Mouse (Mus musculus): ENCODE measurements at regions not wholly inside any gene's neighbourhood (a gene's known extent, or its start where the extent isn't known, plus 50 kb on each side); places are given as distances from the start of the nearest gene placed in this dataset.

DNA sequence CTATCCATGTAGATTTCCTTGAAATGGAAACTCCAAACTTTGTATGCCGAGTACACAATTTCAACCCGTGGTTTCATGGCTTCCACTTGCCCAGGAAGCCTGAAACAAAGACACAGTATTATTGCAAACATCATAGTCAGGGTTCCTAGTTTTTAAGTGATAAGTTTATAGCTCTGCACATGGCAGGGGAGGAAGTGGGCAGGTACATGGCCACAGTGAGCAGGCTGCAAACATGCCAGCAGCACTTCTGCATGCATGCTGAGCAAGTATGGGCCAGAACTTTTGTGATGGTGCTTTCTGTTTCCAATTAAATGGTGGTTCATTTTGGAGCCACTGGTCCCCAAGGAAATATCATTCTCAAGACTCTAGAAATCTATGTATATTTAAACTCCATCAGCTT, 431.7 kb upstream of the Vrk2 start:
- WGBS, result 89% methylated on average over 2 of the region's 2 CpGs
- no peak for ATAC-seq

GRCm38 (mm10) chr11:26996292-26997099, 402.7 kb upstream of the Vrk2 start:
- no peak overlapping the region for H3K9ac ChIP-seq (ENCODE audit: low read length)
- ATAC-seq (peak; percentile 74), DNase-seq (ENCODE audit: low spot score) (peak; percentile 83)
- no peaks in the 10 kb centered on the region for H3K36me3 ChIP-seq (ENCODE audit: control insufficient read depth, insufficient read depth, low read length)
- H3K9me3 ChIP-seq (replicated peaks; ENCODE audit: control insufficient read depth, low read length), result no peaks in the 10 kb centered on the region
- H3K4me2 ChIP-seq (ENCODE audit: low read length), result no peak overlapping the region
- WGBS, result 22% methylated on average over 3 of the region's 3 CpGs
- no peaks in the 10 kb centered on the region for H3K4me1 ChIP-seq (ENCODE audit: control insufficient read depth, insufficient read depth, low read length)
- H3K27me3 ChIP-seq (replicated peaks; ENCODE audit: control insufficient read depth, insufficient read depth, low read length), result no peaks in the 10 kb centered on the region
- no peak overlapping the region for H3K4me3 ChIP-seq (ENCODE audit: low read depth, low read length)
- no peak overlapping the region for H3K27ac ChIP-seq (ENCODE audit: low read depth, low read length)

More for the DNA sequence above, 431.7 kb upstream of the Vrk2 start:
- Histone ChIP-seq H3K9ac (ENCODE audit: low read length) (no peak overlapping the region), H3K9me3 (replicated peaks; ENCODE audit: control insufficient read depth, low read length) (no peaks in the 10 kb centered on the region), H3K4me1 (ENCODE audit: control insufficient read depth, insufficient read depth, low read length) (no peaks in the 10 kb centered on the region), H3K4me2 (ENCODE audit: low read length) (no peak overlapping the region), H3K4me3 (ENCODE audit: low read depth, low read length) (no peak overlapping the region), H3K27me3 (replicated peaks; ENCODE audit: control insufficient read depth, insufficient read depth, low read length) (no peaks in the 10 kb centered on the region), H3K36me3 (ENCODE audit: control insufficient read depth, insufficient read depth, low read length) (no peaks in the 10 kb centered on the region), H3K27ac (ENCODE audit: low read depth, low read length) (no peak overlapping the region)
- no peak for DNase-seq (ENCODE audit: low spot score)

GRCm38 (mm10) chr11:26981216-26981615, 387.4 kb upstream of the Vrk2 start:
- Histone ChIP-seq H3K36me3 (ENCODE audit: control insufficient read depth, insufficient read depth, low read length) (no peaks in the 10 kb centered on the region), H3K4me3 (ENCODE audit: low read depth, low read length) (no peak overlapping the region), H3K9ac (ENCODE audit: low read length) (no peak overlapping the region), H3K4me2 (ENCODE audit: low read length) (no peak overlapping the region), H3K9me3 (replicated peaks; ENCODE audit: control insufficient read depth, low read length) (no peaks in the 10 kb centered on the region), H3K4me1 (ENCODE audit: control insufficient read depth, insufficient read depth, low read length) (no peaks in the 10 kb centered on the region), H3K27me3 (replicated peaks; ENCODE audit: control insufficient read depth, insufficient read depth, low read length) (no peaks in the 10 kb centered on the region), H3K27ac (ENCODE audit: low read depth, low read length) (no peak overlapping the region)
- DNase-seq (ENCODE audit: low spot score) (peak; percentile 25), ATAC-seq (no peak)
- WGBS, result 60% methylated on average over 7 of the region's 7 CpGs

GRCm38 (mm10) chr11:26972533-26973081, 378.8 kb upstream of the Vrk2 start:
- DNase-seq (ENCODE audit: low spot score) (no peak), ATAC-seq (no peak)
- H3K4me3 ChIP-seq (ENCODE audit: low read depth, low read length), result no peak overlapping the region
- no peaks in the 10 kb centered on the region for H3K9me3 ChIP-seq (replicated peaks; ENCODE audit: control insufficient read depth, low read length)
- no peaks in the 10 kb centered on the region for H3K4me1 ChIP-seq (ENCODE audit: control insufficient read depth, insufficient read depth, low read length)
- no peaks in the 10 kb centered on the region for H3K36me3 ChIP-seq (ENCODE audit: control insufficient read depth, insufficient read depth, low read length)
- H3K9ac ChIP-seq (ENCODE audit: low read length), result no peak overlapping the region
- no peak overlapping the region for H3K27ac ChIP-seq (ENCODE audit: low read depth, low read length)
- 82% methylated on average over 8 of the region's 8 CpGs for WGBS
- no peak overlapping the region for H3K4me2 ChIP-seq (ENCODE audit: low read length)
- no peaks in the 10 kb centered on the region for H3K27me3 ChIP-seq (replicated peaks; ENCODE audit: control insufficient read depth, insufficient read depth, low read length)

GRCm38 (mm10) chr11:26971161-26971560, 377.4 kb upstream of the Vrk2 start:
- Histone ChIP-seq H3K36me3 (ENCODE audit: control insufficient read depth, insufficient read depth, low read length) (no peaks in the 10 kb centered on the region), H3K9ac (ENCODE audit: low read length) (no peak overlapping the region), H3K27me3 (replicated peaks; ENCODE audit: control insufficient read depth, insufficient read depth, low read length) (no peaks in the 10 kb centered on the region), H3K9me3 (replicated peaks; ENCODE audit: control insufficient read depth, low read length) (no peaks in the 10 kb centered on the region), H3K4me2 (ENCODE audit: low read length) (no peak overlapping the region), H3K27ac (ENCODE audit: low read depth, low read length) (no peak overlapping the region), H3K4me1 (ENCODE audit: control insufficient read depth, insufficient read depth, low read length) (no peaks in the 10 kb centered on the region), H3K4me3 (ENCODE audit: low read depth, low read length) (no peak overlapping the region)
- DNase-seq (ENCODE audit: low spot score), result no peak
- WGBS, result 57% methylated on average over 2 of the region's 2 CpGs
- ATAC-seq, result no peak

GRCm38 (mm10) chr11:26967427-26967826, 373.6 kb upstream of the Vrk2 start:
- Histone ChIP-seq H3K9ac (ENCODE audit: low read length) (no peak overlapping the region), H3K27ac (ENCODE audit: low read depth, low read length) (no peak overlapping the region), H3K4me2 (ENCODE audit: low read length) (no peak overlapping the region), H3K36me3 (ENCODE audit: control insufficient read depth, insufficient read depth, low read length) (no peaks in the 10 kb centered on the region), H3K4me1 (ENCODE audit: control insufficient read depth, insufficient read depth, low read length) (peaks cover 7% of the 10 kb centered on the region; the same call in 1 of the 2 replicates), H3K9me3 (replicated peaks; ENCODE audit: control insufficient read depth, low read length) (no peaks in the 10 kb centered on the region), H3K4me3 (ENCODE audit: low read depth, low read length) (no peak overlapping the region), H3K27me3 (replicated peaks; ENCODE audit: control insufficient read depth, insufficient read depth, low read length) (no peaks in the 10 kb centered on the region)
- WGBS, result 85% methylated on average over 4 of the region's 4 CpGs
- DNase-seq (ENCODE audit: low spot score) (no peak), ATAC-seq (no peak)

DNA sequence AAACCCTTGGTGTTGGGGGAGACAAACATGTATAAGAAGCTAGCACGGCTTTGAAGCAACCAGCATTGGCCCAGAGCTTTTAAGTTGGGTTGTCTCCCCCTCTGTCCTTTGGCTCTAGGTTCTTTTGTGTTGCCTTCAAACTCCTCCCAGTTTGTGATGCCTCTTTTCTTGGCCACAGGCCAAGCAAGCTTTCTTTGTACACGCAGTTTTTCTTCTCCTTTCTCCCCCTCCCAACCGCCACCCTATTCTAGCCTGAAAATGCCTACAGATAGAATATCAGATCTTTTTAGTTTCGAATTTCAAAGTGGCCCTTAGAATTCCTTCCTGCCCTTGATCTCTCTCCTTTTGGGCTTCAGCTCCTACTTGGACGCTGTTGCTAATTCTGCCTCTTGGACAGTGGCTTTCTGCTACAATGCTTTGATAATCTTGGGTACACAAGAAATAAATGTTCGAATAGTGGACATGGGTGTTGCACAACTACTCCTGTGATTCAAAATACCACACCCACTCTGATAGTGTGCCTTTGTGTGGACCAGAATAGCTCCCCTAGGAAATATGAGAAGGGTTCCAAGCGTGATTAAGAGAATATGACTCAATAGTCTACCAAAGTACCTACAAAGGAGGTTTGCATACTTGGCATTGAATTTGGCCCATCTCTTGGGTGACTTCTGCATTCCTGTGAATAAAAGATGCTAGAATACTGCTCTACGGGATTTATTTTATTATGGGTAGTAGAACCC, 369.3 kb upstream of the Vrk2 start:
- H3K27me3 ChIP-seq (replicated peaks; ENCODE audit: control insufficient read depth, insufficient read depth, low read length), result no peaks in the 10 kb centered on the region
- H3K36me3 ChIP-seq (ENCODE audit: control insufficient read depth, insufficient read depth, low read length), result no peaks in the 10 kb centered on the region
- 29% methylated on average over 8 of the region's 8 CpGs for WGBS
- ATAC-seq (0 out of 2 replicates have a peak, but pooled peaks have one; percentile 7), DNase-seq (ENCODE audit: low spot score) (peak; percentile 74)
- no peak overlapping the region for H3K27ac ChIP-seq (ENCODE audit: low read depth, low read length)
- H3K9me3 ChIP-seq (replicated peaks; ENCODE audit: control insufficient read depth, low read length), result no peaks in the 10 kb centered on the region
- peaks cover 10% of the 10 kb centered on the region; the same call in 1 of the 2 replicates for H3K4me1 ChIP-seq (ENCODE audit: control insufficient read depth, insufficient read depth, low read length)
- no peak overlapping the region for H3K9ac ChIP-seq (ENCODE audit: low read length)
- H3K4me3 ChIP-seq (ENCODE audit: low read depth, low read length), result no peak overlapping the region
- no peak overlapping the region for H3K4me2 ChIP-seq (ENCODE audit: low read length)

GRCm38 (mm10) chr11:26962040-26962927, 368.5 kb upstream of the Vrk2 start:
- Histone ChIP-seq H3K4me2 (ENCODE audit: low read length) (no peak overlapping the region), H3K9ac (ENCODE audit: low read length) (no peak overlapping the region), H3K9me3 (replicated peaks; ENCODE audit: control insufficient read depth, low read length) (no peaks in the 10 kb centered on the region), H3K4me3 (ENCODE audit: low read depth, low read length) (no peak overlapping the region), H3K27me3 (replicated peaks; ENCODE audit: control insufficient read depth, insufficient read depth, low read length) (no peaks in the 10 kb centered on the region), H3K36me3 (ENCODE audit: control insufficient read depth, insufficient read depth, low read length) (no peaks in the 10 kb centered on the region), H3K4me1 (ENCODE audit: control insufficient read depth, insufficient read depth, low read length) (peaks cover 10% of the 10 kb centered on the region; the same call in 1 of the 2 replicates), H3K27ac (ENCODE audit: low read depth, low read length) (0 out of 2 replicates have a peak overlapping the region, but pooled peaks have one; percentile 29)
- ATAC-seq, result peak; percentile 68
- 21% methylated on average over 18 of the region's 18 CpGs for WGBS
- peak; percentile 84 for DNase-seq (ENCODE audit: low spot score)

All from forebrain, embryonic 14.5 days (tissue).